Mouse (Mus musculus): Measurements from ENCODE around the gene Wbp2nl.

Wbp2nl gene

GRCm38 (mm10) chr15:82322195-82322594, 23.4 kb downstream of the Wbp2nl start:
- no peak for DNase-seq

- DNase-seq, result no peak
Measured at GRCm38 (mm10) chr15:82325382-82325781, 26.6 kb downstream of the Wbp2nl start.

- no peak for DNase-seq
Measured at GRCm38 (mm10) chr15:82335194-82335593, 36.4 kb downstream of the Wbp2nl start.

GRCm38 (mm10) chr15:82336629-82337028, 37.9 kb downstream of the Wbp2nl start:
- DNase-seq, result no peak

- DNase-seq, result no peak
Measured at GRCm38 (mm10) chr15:82337875-82338274, 39.1 kb downstream of the Wbp2nl start.

- peak; percentile 97 for DNase-seq
Measured at GRCm38 (mm10) chr15:82338593-82339112, 39.9 kb downstream of the Wbp2nl start, which contains the start of the genes Naga, Pheta2 and Smdt1. Gene Naga (minus strand): TSS chr15:82338925. Gene Pheta2 (plus strand): TSS chr15:82338942. Gene Smdt1 (plus strand): TSS chr15:82338959.

GRCm38 (mm10) chr15:82339150-82339549, 40.4 kb downstream of the Wbp2nl start:
- no peak for DNase-seq

GRCm38 (mm10) chr15:82339634-82340254, 41.0 kb downstream of the Wbp2nl start:
- no peak for DNase-seq

GRCm38 (mm10) chr15:82340414-82341035, 41.8 kb downstream of the Wbp2nl start:
- no peak for DNase-seq

- DNase-seq, result peak; percentile 26
Measured at GRCm38 (mm10) chr15:82341036-82341501, 42.3 kb downstream of the Wbp2nl start.

GRCm38 (mm10) chr15:82341675-82342542, 43.2 kb downstream of the Wbp2nl start:
- DNase-seq, result peak; percentile 4

GRCm38 (mm10) chr15:82342543-82342935, 43.8 kb downstream of the Wbp2nl start:
- DNase-seq, result peak; percentile 5

- peak; percentile 85 for DNase-seq
Measured at GRCm38 (mm10) chr15:82343368-82344287, 44.9 kb downstream of the Wbp2nl start.

GRCm38 (mm10) chr15:82344971-82345370, 46.2 kb downstream of the Wbp2nl start:
- DNase-seq, result peak; percentile 15

- DNase-seq, result peak; percentile 99
Measured at GRCm38 (mm10) chr15:82345820-82346470, 47.2 kb downstream of the Wbp2nl start.

- DNase-seq, result no peak
Measured at GRCm38 (mm10) chr15:82346580-82347302, 48.0 kb downstream of the Wbp2nl start.

- DNase-seq, result no peak
Measured at GRCm38 (mm10) chr15:82347303-82347676, 48.5 kb downstream of the Wbp2nl start.

GRCm38 (mm10) chr15:82347852-82348251, 49.1 kb downstream of the Wbp2nl start:
- no peak for DNase-seq

- no peak for DNase-seq
Measured at GRCm38 (mm10) chr15:82348258-82348998, 49.7 kb downstream of the Wbp2nl start.

- DNase-seq, result peak; percentile 55
Measured at GRCm38 (mm10) chr15:82348999-82349341, 50.2 kb downstream of the Wbp2nl start.
